Mouse (Mus musculus): ENCODE measurements around the gene Homer1. TPM values are rescaled to one million over a fixed set of nuclear protein-coding genes. Genes with fewer than 3 reads are reported as not detected.

The Homer1 gene
- total RNA-seq, 2 experiments from 2014 or later, result 97.0 to 104 TPM

- Histone ChIP-seq H3K27ac (no peak overlapping the region), H3K4me3 (no peak overlapping the region)
- no peak for TF ChIP-seq CTCF (IDR thresholded peaks at IDR 0.05)
- DNase-seq, result no peak
- intact Hi-C loops (cut with DNase I), result no loop called here
Measured at GRCm38 (mm10) chr13:93423224-93423623, 123.8 kb downstream of the Homer1 start.

GRCm38 (mm10) chr13:93427920-93428876, 128.8 kb downstream of the Homer1 start:
- DNase-seq, result no peak
- intact Hi-C loops (cut with DNase I), result no loop called here
- no peak for TF ChIP-seq CTCF (IDR thresholded peaks at IDR 0.05)
- Histone ChIP-seq H3K4me3 (no peak overlapping the region), H3K27ac (no peak overlapping the region)

GRCm38 (mm10) chr13:93429205-93429604, 129.8 kb downstream of the Homer1 start:
- no peak for TF ChIP-seq CTCF (IDR thresholded peaks at IDR 0.05)
- no peak for DNase-seq
- Histone ChIP-seq H3K27ac (no peak overlapping the region), H3K4me3 (no peak overlapping the region)
- intact Hi-C loops (cut with DNase I), result no loop called here

GRCm38 (mm10) chr13:93440167-93440566, 140.7 kb downstream of the Homer1 start:
- no peak overlapping the region for H3K4me3 ChIP-seq
- intact Hi-C loops (cut with DNase I), result no loop called here
- H3K27ac ChIP-seq, result no peak overlapping the region
- no peak for TF ChIP-seq CTCF (IDR thresholded peaks at IDR 0.05)
- no peak for DNase-seq

- Histone ChIP-seq H3K4me3 (no peak overlapping the region), H3K27ac (no peak overlapping the region)
- TF ChIP-seq CTCF (IDR thresholded peaks at IDR 0.05), result no peak
- DNase-seq, result no peak
- intact Hi-C loops (cut with DNase I), result no loop called here
Measured at GRCm38 (mm10) chr13:93453275-93453674, 153.8 kb downstream of the Homer1 start.

Other genes starting within 250 kb of the Homer1 start
- 1,000 to 10,000 TPM; 1,090 to 1,382 TPM for gene Cmya5, start 154.9 kb upstream of the Homer1 start, total RNA-seq (2021)
- gene Tent2, start 107.2 kb upstream of the Homer1 start, total RNA-seq (2021), result 10 to 100 TPM; 10.2 to 12.4 TPM
- gene Jmy, start 200.2 kb downstream of the Homer1 start, total RNA-seq (2021), result 10 to 100 TPM; 32.8 to 33.8 TPM

Measured in gastrocnemius, adult 2 months (tissue).